8 mouse cellular contexts compared by ENCODE assay signal in genomic region chr4:129542592-129543141, GRCm38 (mm10). TPM values are rescaled to one million over a fixed set of nuclear protein-coding genes. Genes with fewer than 3 reads are reported as not detected.
DNase-seq lines count a peak whose midpoint lies in the region; ATAC-seq and TF ChIP-seq lines count a peak whose summit lies in the region.

Gene Hdac1, minus strand, starts transcription at chr4:129542713.

- TF ChIP-seq CTCF in lung, postnatal 0 days (IDR thresholded peaks at IDR 0.05), result peak; percentile 39; the same call in 1 of the 2 replicates

- peaks cover 27% of the 10 kb centered on the region for H3K4me1 ChIP-seq in hindbrain, embryonic 10.5 days (replicated peaks)
- H3K4me1 ChIP-seq in lung, postnatal 0 days (ENCODE audit: insufficient read depth, low read depth, low read length), result no peaks in the 10 kb centered on the region

- ATAC-seq in frontal cortex, adult (ENCODE audit: low TSS enrichment), result peak; percentile 96
- peak; percentile 100 for ATAC-seq in lung, postnatal 0 days

- no peaks in the 10 kb centered on the region for H3K27me3 ChIP-seq in hindbrain, embryonic 10.5 days (ENCODE audit: insufficient read depth, poor library complexity, severe bottlenecking)
- H3K27me3 ChIP-seq in lung, postnatal 0 days (replicated peaks; ENCODE audit: insufficient read depth, low read length), result no peaks in the 10 kb centered on the region

- H3K9me3 ChIP-seq in hindbrain, embryonic 10.5 days, result no peaks in the 10 kb centered on the region
- H3K9me3 ChIP-seq in lung, postnatal 0 days (ENCODE audit: low read length), result no peaks in the 10 kb centered on the region

- H3K27ac ChIP-seq in hindbrain, embryonic 10.5 days, result peak within 1 kb of the TSS; percentile 98
- H3K27ac ChIP-seq in lung, postnatal 0 days (ENCODE audit: low read length), result peak within 1 kb of the TSS; percentile 75

- WGBS in hindbrain, embryonic 10.5 days, result 1% methylated on average over 46 of the region's 46 CpGs
- WGBS in lung, postnatal 0 days, result under 1% methylated on average over 39 of the region's 46 CpGs

- H3K9ac ChIP-seq in lung, postnatal 0 days (replicated peaks; ENCODE audit: low read depth), result peak within 1 kb of the TSS; percentile 78

- no peak for TF ChIP-seq EP300 in lung, postnatal 0 days (IDR thresholded peaks at IDR 0.05)

- H3K4me3 ChIP-seq in hindbrain, embryonic 10.5 days, result peak within 1 kb of the TSS; percentile 90
- peak within 1 kb of the TSS; percentile 80 for H3K4me3 ChIP-seq in lung, postnatal 0 days (ENCODE audit: low read depth, low read length)

- peaks cover 35% of the 10 kb centered on the region for H3K36me3 ChIP-seq in hindbrain, embryonic 10.5 days
- H3K36me3 ChIP-seq in lung, postnatal 0 days (ENCODE audit: insufficient read depth, low read length), result no peaks in the 10 kb centered on the region

- H3K4me2 ChIP-seq in lung, postnatal 0 days (replicated peaks; ENCODE audit: low read depth, low read length), result peak within 1 kb of the TSS; percentile 79

- DNase-seq in MN1 (ENCODE audit: low spot score), result peak; percentile 99
- DNase-seq in cerebellum, adult 9-10 months, result peak; percentile 98
- peak; percentile 99 for DNase-seq in hindbrain, embryonic 10.5 days (ENCODE audit: low spot score)
- DNase-seq in layer of hippocampus, adult 9-11 months, result peak; percentile 98
- DNase-seq in lung, postnatal 0 days (ENCODE audit: low spot score), result peak; percentile 98
- DNase-seq in ovary, postnatal 14 days (ENCODE audit: low spot score), result peak; percentile 95
- DNase-seq in thymus, postnatal 14 days, result peak; percentile 98

RNA-seq across cellular contexts. Expression of gene Hdac1, which starts in this region (rescaled TPM):
- 241 and 286 TPM in 2 replicates for polyA plus RNA-seq in hindbrain, embryonic 10.5 days (2016; fragmentation: Nextera tagmentation; extraction: Ambion mirVana)
- 101 and 110 TPM in 2 replicates for polyA plus RNA-seq in lung, postnatal 0 days (2015; fragmentation: Nextera tagmentation; extraction: Ambion mirVana)

Comparison
In these comparisons a context has a peak if more than half of its experiments do, and no peak if none do; other contexts are left out.
1. Peak in every context shown above with its lines: DNase-seq, ATAC-seq, H3K4me3 ChIP-seq and H3K27ac ChIP-seq.